Mouse (Mus musculus): ENCODE measurements around the gene Arhgap25. TPM values are rescaled to one million over a fixed set of nuclear protein-coding genes. Genes with fewer than 3 reads are reported as not detected.
"Not testable (repeated sequence)": the region's sequence is repeated elsewhere in the genome, so short reads cannot be mapped to it uniquely, and the experiment has no call there.

Arhgap25 gene
- polyA plus RNA-seq, 1 experiment from 2014 or later = 2.1 TPM

GRCm38 (mm10) chr6:87521705-87522104 lies 11.4 kb downstream of the Arhgap25 start:
- H3K4me3 ChIP-seq; ATAC-seq (ENCODE audit: insufficient number of reproducible peaks, low FRiP score); H3K9ac ChIP-seq; H3K4me1 ChIP-seq (replicated peaks); H3K4me2 ChIP-seq; H3K36me3 ChIP-seq; H3K9me3 ChIP-seq (replicated peaks); H3K27ac ChIP-seq (ENCODE audit: poor library complexity, severe bottlenecking): not testable (repeated sequence)
- WGBS = 83% methylated on average over 6 of the region's 6 CpGs
- peaks cover 22% of the 10 kb centered on the region for H3K27me3 ChIP-seq (replicated peaks)

- ATAC-seq (ENCODE audit: insufficient number of reproducible peaks, low FRiP score) = no peak
- Histone ChIP-seq H3K4me3 (no peak overlapping the region), H3K27me3 (replicated peaks) (peaks cover 29% of the 10 kb centered on the region), H3K9ac (no peak overlapping the region), H3K4me2 (no peak overlapping the region), H3K4me1 (replicated peaks) (peaks cover 7% of the 10 kb centered on the region), H3K9me3 (replicated peaks) (no peaks in the 10 kb centered on the region), H3K36me3 (no peaks in the 10 kb centered on the region), H3K27ac (ENCODE audit: poor library complexity, severe bottlenecking) (no peak overlapping the region)
- 88% methylated on average over 8 of the region's 8 CpGs for WGBS
Measured at GRCm38 (mm10) chr6:87520572-87520971, 12.5 kb downstream of the Arhgap25 start.

- Histone ChIP-seq H3K27ac (ENCODE audit: poor library complexity, severe bottlenecking) (no peak overlapping the region), H3K4me1 (replicated peaks) (peaks cover 6% of the 10 kb centered on the region), H3K4me3 (no peak overlapping the region), H3K9ac (no peak overlapping the region), H3K4me2 (no peak overlapping the region), H3K27me3 (replicated peaks) (peaks cover 29% of the 10 kb centered on the region), H3K9me3 (replicated peaks) (no peaks in the 10 kb centered on the region), H3K36me3 (no peaks in the 10 kb centered on the region)
- 83% methylated on average over 11 of the region's 11 CpGs for WGBS
- no peak for ATAC-seq (ENCODE audit: insufficient number of reproducible peaks, low FRiP score)
Measured at GRCm38 (mm10) chr6:87519809-87520208, 13.2 kb downstream of the Arhgap25 start.

- Histone ChIP-seq H3K9me3 (replicated peaks) (no peaks in the 10 kb centered on the region), H3K27me3 (replicated peaks) (peaks cover 40% of the 10 kb centered on the region), H3K4me2 (no peak overlapping the region), H3K4me1 (replicated peaks) (no peaks in the 10 kb centered on the region), H3K9ac (no peak overlapping the region), H3K27ac (ENCODE audit: poor library complexity, severe bottlenecking) (no peak overlapping the region), H3K4me3 (no peak overlapping the region), H3K36me3 (no peaks in the 10 kb centered on the region)
- WGBS = 90% methylated on average over 10 of the region's 10 CpGs
- ATAC-seq (ENCODE audit: insufficient number of reproducible peaks, low FRiP score) = no peak
Measured at GRCm38 (mm10) chr6:87518622-87519021, 14.4 kb downstream of the Arhgap25 start.

GRCm38 (mm10) chr6:87517753-87518409 lies 15.2 kb downstream of the Arhgap25 start:
- Histone ChIP-seq H3K27ac (ENCODE audit: poor library complexity, severe bottlenecking) (no peak overlapping the region), H3K4me2 (no peak overlapping the region)

GRCm38 (mm10) chr6:87514321-87514720 lies 18.7 kb downstream of the Arhgap25 start:
- no peak overlapping the region for H3K27ac ChIP-seq (ENCODE audit: poor library complexity, severe bottlenecking)
- no peaks in the 10 kb centered on the region for H3K36me3 ChIP-seq
- WGBS = 72% methylated on average over 4 of the region's 4 CpGs
- H3K4me3 ChIP-seq = no peak overlapping the region
- no peaks in the 10 kb centered on the region for H3K4me1 ChIP-seq (replicated peaks)
- ATAC-seq (ENCODE audit: insufficient number of reproducible peaks, low FRiP score) = no peak
- H3K4me2 ChIP-seq = no peak overlapping the region
- no peaks in the 10 kb centered on the region for H3K9me3 ChIP-seq (replicated peaks)
- peaks cover 19% of the 10 kb centered on the region for H3K27me3 ChIP-seq (replicated peaks)
- H3K9ac ChIP-seq = no peak overlapping the region

More at GRCm38 (mm10) chr6:87517753-87518409, 15.2 kb downstream of the Arhgap25 start:
- H3K9ac ChIP-seq = no peak overlapping the region
- H3K27me3 ChIP-seq (replicated peaks) = peaks cover 37% of the 10 kb centered on the region
- no peak overlapping the region for H3K4me3 ChIP-seq
- ATAC-seq (ENCODE audit: insufficient number of reproducible peaks, low FRiP score) = no peak
- H3K36me3 ChIP-seq = no peaks in the 10 kb centered on the region
- WGBS = 70% methylated on average over 4 of the region's 4 CpGs
- no peaks in the 10 kb centered on the region for H3K9me3 ChIP-seq (replicated peaks)
- H3K4me1 ChIP-seq (replicated peaks) = no peaks in the 10 kb centered on the region

- H3K27ac ChIP-seq (ENCODE audit: poor library complexity, severe bottlenecking) = no peak overlapping the region
- no peak for ATAC-seq (ENCODE audit: insufficient number of reproducible peaks, low FRiP score)
- peaks cover 18% of the 10 kb centered on the region for H3K27me3 ChIP-seq (replicated peaks)
- no peak overlapping the region for H3K4me2 ChIP-seq
- no peak overlapping the region for H3K9ac ChIP-seq
- H3K9me3 ChIP-seq (replicated peaks) = no peaks in the 10 kb centered on the region
- H3K4me1 ChIP-seq (replicated peaks) = no peaks in the 10 kb centered on the region
- WGBS = 63% methylated on average over 12 of the region's 12 CpGs
- no peaks in the 10 kb centered on the region for H3K36me3 ChIP-seq
- no peak overlapping the region for H3K4me3 ChIP-seq
Measured at GRCm38 (mm10) chr6:87513046-87513767, 19.9 kb downstream of the Arhgap25 start.

GRCm38 (mm10) chr6:87510999-87511398 lies 22.1 kb downstream of the Arhgap25 start:
- H3K4me1 ChIP-seq (replicated peaks) = no peaks in the 10 kb centered on the region
- H3K27me3 ChIP-seq (replicated peaks) = peaks cover 16% of the 10 kb centered on the region; the same call in 1 of the 2 replicates
- no peaks in the 10 kb centered on the region for H3K36me3 ChIP-seq
- no peak overlapping the region for H3K4me3 ChIP-seq
- 54% methylated on average over 4 of the region's 4 CpGs for WGBS
- no peak overlapping the region for H3K9ac ChIP-seq
- no peak overlapping the region for H3K27ac ChIP-seq (ENCODE audit: poor library complexity, severe bottlenecking)
- no peak overlapping the region for H3K4me2 ChIP-seq
- no peaks in the 10 kb centered on the region for H3K9me3 ChIP-seq (replicated peaks)
- ATAC-seq (ENCODE audit: insufficient number of reproducible peaks, low FRiP score) = no peak

- Histone ChIP-seq H3K9me3 (replicated peaks) (no peaks in the 10 kb centered on the region), H3K9ac (no peak overlapping the region), H3K36me3 (no peaks in the 10 kb centered on the region), H3K27ac (ENCODE audit: poor library complexity, severe bottlenecking) (no peak overlapping the region), H3K4me2 (no peak overlapping the region), H3K4me3 (no peak overlapping the region), H3K4me1 (replicated peaks) (no peaks in the 10 kb centered on the region), H3K27me3 (replicated peaks) (peaks cover 12% of the 10 kb centered on the region; the same call in 1 of the 2 replicates)
- ATAC-seq (ENCODE audit: insufficient number of reproducible peaks, low FRiP score) = no peak
- WGBS = 95% methylated on average over 2 of the region's 2 CpGs
Measured at GRCm38 (mm10) chr6:87509806-87510205, 23.3 kb downstream of the Arhgap25 start.

GRCm38 (mm10) chr6:87504875-87505274 lies 28.2 kb downstream of the Arhgap25 start:
- 72% methylated on average over 5 of the region's 7 CpGs for WGBS
- no peak for ATAC-seq (ENCODE audit: insufficient number of reproducible peaks, low FRiP score)

GRCm38 (mm10) chr6:87503976-87504375 lies 29.1 kb downstream of the Arhgap25 start:
- Histone ChIP-seq H3K27me3 (replicated peaks) (peaks cover 18% of the 10 kb centered on the region; the same call in 1 of the 2 replicates), H3K9me3 (replicated peaks) (no peaks in the 10 kb centered on the region), H3K27ac (ENCODE audit: poor library complexity, severe bottlenecking) (no peak overlapping the region), H3K9ac (no peak overlapping the region), H3K36me3 (no peaks in the 10 kb centered on the region), H3K4me3 (no peak overlapping the region), H3K4me1 (replicated peaks) (no peaks in the 10 kb centered on the region; the same call in 1 of the 2 replicates), H3K4me2 (no peak overlapping the region)
- 56% methylated on average over 5 of the region's 5 CpGs for WGBS
- ATAC-seq (ENCODE audit: insufficient number of reproducible peaks, low FRiP score) = no peak

More at GRCm38 (mm10) chr6:87504875-87505274, 28.2 kb downstream of the Arhgap25 start:
- H3K27ac ChIP-seq (ENCODE audit: poor library complexity, severe bottlenecking) = no peak overlapping the region
- H3K4me3 ChIP-seq = no peak overlapping the region
- no peaks in the 10 kb centered on the region for H3K36me3 ChIP-seq
- no peak overlapping the region for H3K4me2 ChIP-seq
- H3K9me3 ChIP-seq (replicated peaks) = no peaks in the 10 kb centered on the region
- H3K27me3 ChIP-seq (replicated peaks) = peaks cover 18% of the 10 kb centered on the region; the same call in 1 of the 2 replicates
- H3K4me1 ChIP-seq (replicated peaks) = no peaks in the 10 kb centered on the region; the same call in 1 of the 2 replicates
- H3K9ac ChIP-seq = no peak overlapping the region

Data from heart, embryonic 12.5 days (tissue).